Mouse (Mus musculus): ENCODE measurements around the gene Nphp4. TPM values are rescaled to one million over a fixed set of nuclear protein-coding genes. Genes with fewer than 3 reads are reported as not detected.

Gene Nphp4
- total and polyA plus RNA-seq, 2 experiments from 2014 or later = 3.5 to 6.5 TPM

- H3K9me3 ChIP-seq (ENCODE audit: low read length) = no peaks in the 10 kb centered on the region
- ATAC-seq (no peak), DNase-seq (no peak)
- no peaks in the 10 kb centered on the region for H3K4me1 ChIP-seq (ENCODE audit: insufficient read depth)
- H3K4me2 ChIP-seq (ENCODE audit: low read depth) = no peak overlapping the region
- H3K9ac ChIP-seq = no peak overlapping the region
- no peak overlapping the region for H3K27ac ChIP-seq (ENCODE audit: low read depth, low read length)
- no peak for TF ChIP-seq CTCF (IDR thresholded peaks at IDR 0.05; ENCODE audit: low read depth)
- no peak overlapping the region for H3K4me3 ChIP-seq (ENCODE audit: low read depth, low read length)
- no peaks in the 10 kb centered on the region for H3K36me3 ChIP-seq (ENCODE audit: insufficient read depth)
- H3K27me3 ChIP-seq (ENCODE audit: insufficient read depth, low read length) = no peaks in the 10 kb centered on the region
- whole genome bisulfite sequencing = 80% methylated on average over 10 of the region's 10 CpGs
Observed at GRCm38 (mm10) chr4:152446178-152446577, 30.3 kb upstream of the Nphp4 start.

- no peaks in the 10 kb centered on the region for H3K36me3 ChIP-seq (ENCODE audit: insufficient read depth)
- no peak for DNase-seq
- H3K4me3 ChIP-seq (ENCODE audit: low read depth, low read length) = no peak overlapping the region
- H3K9me3 ChIP-seq (ENCODE audit: low read length) = no peaks in the 10 kb centered on the region
- no peak for TF ChIP-seq CTCF (IDR thresholded peaks at IDR 0.05; ENCODE audit: low read depth)
- H3K4me1 ChIP-seq (ENCODE audit: insufficient read depth) = no peaks in the 10 kb centered on the region
- H3K4me2 ChIP-seq (ENCODE audit: low read depth) = no peak overlapping the region
- WGBS = 85% methylated on average over 22 of the region's 22 CpGs
- no peak overlapping the region for H3K9ac ChIP-seq
- no peaks in the 10 kb centered on the region for H3K27me3 ChIP-seq (ENCODE audit: insufficient read depth, low read length)
- no peak overlapping the region for H3K27ac ChIP-seq (ENCODE audit: low read depth, low read length)
- no peak for ATAC-seq
Observed at GRCm38 (mm10) chr4:152447731-152448665, 28.5 kb upstream of the Nphp4 start.

- 71% methylated on average over 8 of the region's 8 CpGs for WGBS
- no peak overlapping the region for H3K4me3 ChIP-seq (ENCODE audit: low read depth, low read length)
- no peaks in the 10 kb centered on the region for H3K36me3 ChIP-seq (ENCODE audit: insufficient read depth)
- DNase-seq (no peak), ATAC-seq (no peak)
- H3K4me2 ChIP-seq (ENCODE audit: low read depth) = no peak overlapping the region
- H3K27me3 ChIP-seq (ENCODE audit: insufficient read depth, low read length) = no peaks in the 10 kb centered on the region
- H3K27ac ChIP-seq (ENCODE audit: low read depth, low read length) = no peak overlapping the region
- H3K4me1 ChIP-seq (ENCODE audit: insufficient read depth) = no peaks in the 10 kb centered on the region
- no peak for TF ChIP-seq CTCF (IDR thresholded peaks at IDR 0.05; ENCODE audit: low read depth)
- H3K9ac ChIP-seq = no peak overlapping the region
- no peaks in the 10 kb centered on the region for H3K9me3 ChIP-seq (ENCODE audit: low read length)
Observed at GRCm38 (mm10) chr4:152448666-152449018, 27.9 kb upstream of the Nphp4 start.

- ATAC-seq = no peak
- no peaks in the 10 kb centered on the region for H3K36me3 ChIP-seq (ENCODE audit: insufficient read depth)
- H3K4me3 ChIP-seq (ENCODE audit: low read depth, low read length) = no peak overlapping the region
- H3K27me3 ChIP-seq (ENCODE audit: insufficient read depth, low read length) = no peaks in the 10 kb centered on the region
- H3K27ac ChIP-seq (ENCODE audit: low read depth, low read length) = no peak overlapping the region
- no peaks in the 10 kb centered on the region for H3K4me1 ChIP-seq (ENCODE audit: insufficient read depth)
- 88% methylated on average over 6 of the region's 6 CpGs for WGBS
- H3K9ac ChIP-seq = no peak overlapping the region
- peak; percentile 11; the same call in 1 of the 2 replicates for TF ChIP-seq CTCF (IDR thresholded peaks at IDR 0.05; ENCODE audit: low read depth)
- H3K9me3 ChIP-seq (ENCODE audit: low read length) = no peaks in the 10 kb centered on the region
- no peak for DNase-seq
- no peak overlapping the region for H3K4me2 ChIP-seq (ENCODE audit: low read depth)
Observed at GRCm38 (mm10) chr4:152451371-152451770, 25.1 kb upstream of the Nphp4 start.

- 28% methylated on average over 10 of the region's 10 CpGs for WGBS
- Histone ChIP-seq H3K27ac (ENCODE audit: low read depth, low read length) (no peak overlapping the region), H3K9ac (no peak overlapping the region), H3K36me3 (ENCODE audit: insufficient read depth) (no peaks in the 10 kb centered on the region), H3K27me3 (ENCODE audit: insufficient read depth, low read length) (no peaks in the 10 kb centered on the region), H3K4me1 (ENCODE audit: insufficient read depth) (no peaks in the 10 kb centered on the region), H3K4me2 (ENCODE audit: low read depth) (no peak overlapping the region), H3K9me3 (ENCODE audit: low read length) (no peaks in the 10 kb centered on the region), H3K4me3 (ENCODE audit: low read depth, low read length) (no peak overlapping the region)
- DNase-seq (peak; percentile 31), ATAC-seq (peak; percentile 58)
- TF ChIP-seq CTCF (IDR thresholded peaks at IDR 0.05; ENCODE audit: low read depth) = no peak
Observed at GRCm38 (mm10) chr4:152453079-152453478, 23.4 kb upstream of the Nphp4 start.

GRCm38 (mm10) chr4:152454153-152454552 lies 22.4 kb upstream of the Nphp4 start:
- Histone ChIP-seq H3K9ac (no peak overlapping the region), H3K27me3 (ENCODE audit: insufficient read depth, low read length) (no peaks in the 10 kb centered on the region), H3K4me3 (ENCODE audit: low read depth, low read length) (no peak overlapping the region), H3K4me1 (ENCODE audit: insufficient read depth) (no peaks in the 10 kb centered on the region), H3K27ac (ENCODE audit: low read depth, low read length) (no peak overlapping the region), H3K9me3 (ENCODE audit: low read length) (no peaks in the 10 kb centered on the region), H3K36me3 (ENCODE audit: insufficient read depth) (no peaks in the 10 kb centered on the region), H3K4me2 (ENCODE audit: low read depth) (no peak overlapping the region)
- 76% methylated on average over 12 of the region's 12 CpGs for WGBS
- no peak for TF ChIP-seq CTCF (IDR thresholded peaks at IDR 0.05; ENCODE audit: low read depth)
- no peak for DNase-seq
- ATAC-seq = no peak

GRCm38 (mm10) chr4:152456609-152457008 lies 19.9 kb upstream of the Nphp4 start:
- Histone ChIP-seq H3K4me3 (ENCODE audit: low read depth, low read length) (no peak overlapping the region), H3K27me3 (ENCODE audit: insufficient read depth, low read length) (no peaks in the 10 kb centered on the region), H3K4me1 (ENCODE audit: insufficient read depth) (no peaks in the 10 kb centered on the region), H3K9me3 (ENCODE audit: low read length) (no peaks in the 10 kb centered on the region), H3K27ac (ENCODE audit: low read depth, low read length) (peak overlapping the region; percentile 81), H3K4me2 (ENCODE audit: low read depth) (no peak overlapping the region), H3K9ac (no peak overlapping the region), H3K36me3 (ENCODE audit: insufficient read depth) (no peaks in the 10 kb centered on the region)
- WGBS = 63% methylated on average over 18 of the region's 18 CpGs
- peak; percentile 53 for ATAC-seq
- TF ChIP-seq CTCF (IDR thresholded peaks at IDR 0.05; ENCODE audit: low read depth) = no peak
- peak; percentile 59 for DNase-seq

Data from forebrain, postnatal 0 days (tissue).